Mouse (Mus musculus): ENCODE measurements at regions not wholly inside any gene's neighbourhood (a gene's known extent, or its start where the extent isn't known, plus 50 kb on each side); places are given as distances from the start of the nearest gene placed in this dataset.

DNA sequence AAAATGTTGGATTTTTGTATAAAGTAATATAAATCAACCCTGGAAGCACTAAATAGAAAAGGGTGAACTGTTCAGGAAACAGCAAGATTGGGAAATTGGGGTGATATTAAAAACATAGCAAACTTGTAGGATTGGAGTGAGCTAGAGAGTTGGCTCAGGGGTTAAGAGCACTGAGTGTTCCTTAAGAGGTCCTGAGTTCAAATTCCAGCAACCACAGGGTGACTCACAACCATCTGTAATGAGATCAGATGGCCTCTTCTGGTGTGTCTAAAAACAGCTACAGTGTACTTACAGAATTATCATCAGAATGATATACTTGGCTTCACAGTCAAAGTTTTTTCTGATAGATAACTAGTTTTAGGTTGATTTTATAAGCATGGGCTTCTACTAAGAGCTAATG, 73.8 kb upstream of the Mbnl1 start:
- TF ChIP-seq CTCF (IDR thresholded peaks at IDR 0.05; ENCODE audit: control insufficient read depth, insufficient read depth, insufficient replicate concordance, low read depth, low read length) = no peak
- no peak for TF ChIP-seq POLR2A (IDR thresholded peaks at IDR 0.05; ENCODE audit: control insufficient read depth, low read depth, low read length)

Measured in testis, adult 2 months (tissue).